Mouse (Mus musculus) telencephalon, adult 2 months (tissue): Measurements from ENCODE around the gene Nr1d1.
"Not testable (repeated sequence)": the region's sequence is repeated elsewhere in the genome, so short reads cannot be mapped to it uniquely, and the experiment has no call there.

ENCODE experiments used
- DNase-seq: peaks from one replicate; pipeline ENCODE4 v3.0.0-alpha.2; 2011; ENCODE audit warnings: low read depth, low spot score

The Nr1d1 gene

GRCm38 (mm10) chr11:98738925-98739324 lies 36.2 kb downstream of the Nr1d1 start:
- DNase-seq: no peak

GRCm38 (mm10) chr11:98738428-98738911 lies 36.7 kb downstream of the Nr1d1 start:
- peak; percentile 81 for DNase-seq

- not testable (repeated sequence) for DNase-seq
Observed at GRCm38 (mm10) chr11:98737220-98737619, 37.9 kb downstream of the Nr1d1 start.

- DNase-seq: no peak
Observed at GRCm38 (mm10) chr11:98736176-98736575, 39.0 kb downstream of the Nr1d1 start.

- no peak for DNase-seq
Observed at GRCm38 (mm10) chr11:98735111-98735510, 40.0 kb downstream of the Nr1d1 start.

- no peak for DNase-seq
Observed at GRCm38 (mm10) chr11:98734020-98734419, 41.1 kb downstream of the Nr1d1 start.

- peak; percentile 84 for DNase-seq
Observed at GRCm38 (mm10) chr11:98731134-98731533, 44.0 kb downstream of the Nr1d1 start.

- no peak for DNase-seq
Observed at GRCm38 (mm10) chr11:98730727-98731126, 44.4 kb downstream of the Nr1d1 start.

GRCm38 (mm10) chr11:98729119-98729588 lies 46.0 kb downstream of the Nr1d1 start, which contains the start of gene Med24:
Gene Med24 (minus strand): TSS chr11:98729435.
- peak; percentile 93 for DNase-seq

GRCm38 (mm10) chr11:98725926-98726506 lies 49.1 kb downstream of the Nr1d1 start:
- no peak for DNase-seq

- DNase-seq: no peak
Observed at GRCm38 (mm10) chr11:98723098-98723497, 52.0 kb downstream of the Nr1d1 start.

GRCm38 (mm10) chr11:98721458-98722226 lies 53.5 kb downstream of the Nr1d1 start:
- DNase-seq: no peak

- DNase-seq: no peak
Observed at GRCm38 (mm10) chr11:98720756-98721155, 54.4 kb downstream of the Nr1d1 start.
